Mouse (Mus musculus) hindbrain, embryonic 14.5 days (tissue): Measurements from ENCODE around the gene Hist1h3d. TPM values are rescaled to one million over a fixed set of nuclear protein-coding genes. Genes with fewer than 3 reads are reported as not detected.
"Not testable (repeated sequence)": the region's sequence is repeated elsewhere in the genome, so short reads cannot be mapped to it uniquely, and the experiment has no call there.

Experiments used
- ATAC-seq: fragments of 200-750 bp; cut with Nextera tagmentation; 2 replicates; pipeline ENCODE4 v1.8.0; 2017; ENCODE audit warnings: moderate number of reproducible peaks, mild to moderate bottlenecking, moderate TSS enrichment, moderate library complexity; ENCODE audit not compliant: low FRiP score
- DNase-seq: peaks from one replicate; pipeline ENCODE4 v3.0.0-alpha.2; 2015; ENCODE audit warnings: low spot score
- H3K27ac ChIP-seq: fragments of 300-500 bp; sonication (generic); 2 replicates; pipeline ENCODE4 v1.5.1; 2014; ENCODE audit warnings: mild to moderate bottlenecking, moderate library complexity
- H3K27me3 ChIP-seq: fragments of 300-500 bp; sonication (generic); 2 replicates; pipeline ENCODE4 v1.6.1; 2014; ENCODE audit warnings: mild to moderate bottlenecking, low read length, mixed read lengths; ENCODE audit not compliant: control insufficient read depth, insufficient read depth
- H3K36me3 ChIP-seq: fragments of 300-500 bp; sonication (generic); replicated peaks from 2 replicates; pipeline ENCODE4 v1.6.1; 2014; ENCODE audit not compliant: control insufficient read depth, insufficient read depth
- H3K4me1 ChIP-seq: fragments of 300-500 bp; sonication (generic); replicated peaks from 2 replicates; pipeline ENCODE4 v1.6.1; 2014; ENCODE audit warnings: antibody characterized with exemption, low read length, mixed read lengths; ENCODE audit not compliant: control insufficient read depth, insufficient read depth
- H3K4me2 ChIP-seq: fragments of 300-500 bp; sonication (generic); replicated peaks from 2 replicates; pipeline ENCODE4 v1.6.1; 2014; ENCODE audit warnings: mild to moderate bottlenecking, moderate library complexity
- H3K4me3 ChIP-seq: fragments of 300-500 bp; sonication (generic); replicated peaks from 2 replicates; pipeline ENCODE4 v1.5.1; 2014; ENCODE audit warnings: mild to moderate bottlenecking, low read length
- H3K9ac ChIP-seq: fragments of 300-500 bp; sonication (generic); 2 replicates; pipeline ENCODE4 v1.6.1; 2014
- H3K9me3 ChIP-seq: fragments of 300-500 bp; sonication (generic); 2 replicates; pipeline ENCODE4 v1.6.1; 2016; ENCODE audit warnings: low read length; ENCODE audit not compliant: control insufficient read depth
- WGBS: fragments of 180-500 bp; shearing (Covaris S2); extraction: QIAGEN DNeasy Blood & Tissue Kit; methylation state at CpG from one replicate; pipeline ENCODE4 v1.1.7; 2014; 5-methylcytosine and 5-hydroxymethylcytosine counted together
- polyA plus RNA-seq: library from polyadenylated mRNA; unstranded; fragments of >200 nt; fragmentation: Nextera tagmentation; extraction: Ambion mirVana; gene quantifications from 2 replicates; pipeline ENCODE4 v1.2.1, GENCODE M21; 2014

Gene Hist1h3d
- polyA plus RNA-seq, 1 experiment from 2014 or later, result 1.4 TPM

GRCm38 (mm10) chr13:23610393-23610792 is 34.8 kb downstream of the Hist1h3d start:
- ATAC-seq, result no peak
- H3K9ac ChIP-seq, result no peak overlapping the region
- DNase-seq, result no peak
- H3K9me3 ChIP-seq, result no peaks in the 10 kb centered on the region
- no peaks in the 10 kb centered on the region for H3K27me3 ChIP-seq
- no peaks in the 10 kb centered on the region for H3K36me3 ChIP-seq
- 78% methylated on average over 2 of the region's 2 CpGs for WGBS
- no peak overlapping the region for H3K4me2 ChIP-seq
- H3K27ac ChIP-seq, result no peak overlapping the region
- H3K4me3 ChIP-seq, result no peak overlapping the region
- no peaks in the 10 kb centered on the region for H3K4me1 ChIP-seq

GRCm38 (mm10) chr13:23611638-23612037 is 36.1 kb downstream of the Hist1h3d start:
- 83% methylated on average over 3 of the region's 3 CpGs for WGBS
- Histone ChIP-seq H3K9me3 (no peaks in the 10 kb centered on the region), H3K27ac (no peak overlapping the region), H3K4me1 (no peaks in the 10 kb centered on the region), H3K4me3 (no peak overlapping the region), H3K36me3 (no peaks in the 10 kb centered on the region), H3K27me3 (no peaks in the 10 kb centered on the region), H3K9ac (no peak overlapping the region), H3K4me2 (no peak overlapping the region)
- ATAC-seq, result no peak
- DNase-seq, result no peak

- Histone ChIP-seq H3K4me1 (peaks cover 15% of the 10 kb centered on the region), H3K36me3 (no peaks in the 10 kb centered on the region), H3K27me3 (no peaks in the 10 kb centered on the region), H3K9ac (peak overlapping the region; percentile 81), H3K4me2 (peak overlapping the region; percentile 100), H3K4me3 (peak overlapping the region; percentile 53), H3K9me3 (no peaks in the 10 kb centered on the region), H3K27ac (peak overlapping the region; percentile 94)
- DNase-seq (no peak), ATAC-seq (no peak)
- WGBS, result 52% methylated on average over 12 of the region's 12 CpGs
Observed at GRCm38 (mm10) chr13:23620056-23620732, 44.6 kb downstream of the Hist1h3d start.

- Histone ChIP-seq H3K9me3 (no peaks in the 10 kb centered on the region), H3K27me3 (no peaks in the 10 kb centered on the region), H3K4me1 (peaks cover 15% of the 10 kb centered on the region), H3K27ac (peak within 1 kb of the TSS; percentile 94), H3K9ac (peak within 1 kb of the TSS; percentile 81), H3K36me3 (no peaks in the 10 kb centered on the region), H3K4me3 (peak within 1 kb of the TSS; percentile 53), H3K4me2 (peak within 1 kb of the TSS; percentile 100)
- peak; percentile 90 for DNase-seq
- peak; percentile 91 for ATAC-seq
- under 1% methylated on average over 27 of the region's 27 CpGs for WGBS
Observed at GRCm38 (mm10) chr13:23620733-23621531, 45.4 kb downstream of the Hist1h3d start, which contains the start of gene Hist1h2be. Hist1h2be (minus strand) TSS chr13:23621124.

GRCm38 (mm10) chr13:23621532-23622174 is 46.1 kb downstream of the Hist1h3d start:
- Histone ChIP-seq H3K27me3 (no peaks in the 10 kb centered on the region), H3K9ac (peak overlapping the region; percentile 81), H3K9me3 (no peaks in the 10 kb centered on the region), H3K4me1 (peaks cover 15% of the 10 kb centered on the region), H3K4me3 (peak overlapping the region; percentile 53), H3K4me2 (peak overlapping the region; percentile 100), H3K27ac (peak overlapping the region; percentile 94), H3K36me3 (no peaks in the 10 kb centered on the region)
- under 1% methylated on average over 18 of the region's 18 CpGs for WGBS
- ATAC-seq (peak; percentile 79), DNase-seq (peak; percentile 71)

- H3K36me3 ChIP-seq, H3K27me3 ChIP-seq, H3K9me3 ChIP-seq: not testable (repeated sequence)
- WGBS, result under 1% methylated on average over 38 of the region's 53 CpGs
- Histone ChIP-seq H3K4me1 (peaks cover 15% of the 10 kb centered on the region), H3K4me2 (peak within 1 kb of the TSS; percentile 100), H3K9ac (peak within 1 kb of the TSS; percentile 81), H3K27ac (peak within 1 kb of the TSS; percentile 94), H3K4me3 (peak within 1 kb of the TSS; percentile 53)
- DNase-seq (peak; percentile 91), ATAC-seq (peak; percentile 94)
Observed at GRCm38 (mm10) chr13:23622175-23622671, 46.7 kb downstream of the Hist1h3d start, which contains the start of gene Hist1h1e. Hist1h1e (minus strand) TSS chr13:23622558.

GRCm38 (mm10) chr13:23622861-23623450 is 47.4 kb downstream of the Hist1h3d start:
- Histone ChIP-seq H3K9me3 (no peaks in the 10 kb centered on the region), H3K4me2 (peak overlapping the region; percentile 100), H3K4me3 (peak overlapping the region; percentile 53), H3K27ac (peak overlapping the region; percentile 94), H3K36me3 (no peaks in the 10 kb centered on the region), H3K9ac (peak overlapping the region; percentile 81), H3K27me3 (no peaks in the 10 kb centered on the region), H3K4me1 (peaks cover 15% of the 10 kb centered on the region)
- WGBS, result 29% methylated on average over 7 of the region's 7 CpGs
- DNase-seq (peak; percentile 54), ATAC-seq (no peak)
